Mouse (Mus musculus): ENCODE results near the gene Pbx3. TPM values are rescaled to one million over a fixed set of nuclear protein-coding genes. Genes with fewer than 3 reads are reported as not detected.
A peak's percentile ranks its signal among the peaks of the same experiment; 100 is the strongest.

Gene Pbx3
- 10.8 and 12.1 TPM in 2 replicates for polyA plus RNA-seq (2015; fragmentation: Nextera tagmentation; extraction: Ambion mirVana)

GRCm38 (mm10) chr2:34372305-34373301 is at the start of gene Pbx3:
Pbx3 (minus strand) TSS chr2:34373142.
- Histone ChIP-seq H3K4me3 (ENCODE audit: low read depth, low read length) (peak within 1 kb of the TSS; percentile 87), H3K9ac (ENCODE audit: low read depth, low read length) (peak within 1 kb of the TSS; percentile 84), H3K27ac (ENCODE audit: low read depth, low read length) (peak within 1 kb of the TSS; percentile 95), H3K4me2 (replicated peaks; ENCODE audit: low read depth) (peak within 1 kb of the TSS; percentile 95), H3K9me3 (ENCODE audit: control insufficient read depth) (no peaks in the 10 kb centered on the region), H3K4me1 (replicated peaks; ENCODE audit: control insufficient read depth, insufficient read depth, low read length) (no peaks in the 10 kb centered on the region), H3K36me3 (ENCODE audit: control insufficient read depth, insufficient read depth) (no peaks in the 10 kb centered on the region), H3K27me3 (replicated peaks; ENCODE audit: control insufficient read depth, insufficient read depth, low read length) (no peaks in the 10 kb centered on the region)
- ATAC-seq, result peak; percentile 91
- WGBS, result under 1% methylated on average over 70 of the region's 102 CpGs
- no peak for TF ChIP-seq CTCF (IDR thresholded peaks at IDR 0.05; ENCODE audit: low read depth)

- ATAC-seq, result 0 out of 2 replicates have a peak, but pooled peaks have one; percentile 28
- Histone ChIP-seq H3K27ac (ENCODE audit: low read depth, low read length) (peak overlapping the region; percentile 66; the same call in 1 of the 2 replicates), H3K27me3 (replicated peaks; ENCODE audit: control insufficient read depth, insufficient read depth, low read length) (no peaks in the 10 kb centered on the region), H3K36me3 (ENCODE audit: control insufficient read depth, insufficient read depth) (no peaks in the 10 kb centered on the region; the same call in 1 of the 2 replicates), H3K4me3 (ENCODE audit: low read depth, low read length) (no peak overlapping the region), H3K4me2 (replicated peaks; ENCODE audit: low read depth) (no peak overlapping the region), H3K9ac (ENCODE audit: low read depth, low read length) (no peak overlapping the region), H3K9me3 (ENCODE audit: control insufficient read depth) (no peaks in the 10 kb centered on the region), H3K4me1 (replicated peaks; ENCODE audit: control insufficient read depth, insufficient read depth, low read length) (no peaks in the 10 kb centered on the region)
- WGBS, result 36% methylated on average over 1 of the region's 1 CpGs
- TF ChIP-seq CTCF (IDR thresholded peaks at IDR 0.05; ENCODE audit: low read depth), result no peak
Measured at GRCm38 (mm10) chr2:34420256-34420655, 47.3 kb upstream of the Pbx3 start.

- 74% methylated on average over 5 of the region's 5 CpGs for WGBS
- Histone ChIP-seq H3K9me3 (ENCODE audit: control insufficient read depth) (no peaks in the 10 kb centered on the region), H3K4me3 (ENCODE audit: low read depth, low read length) (no peak overlapping the region)
Measured at GRCm38 (mm10) chr2:34409741-34410340, 36.9 kb upstream of the Pbx3 start.

GRCm38 (mm10) chr2:34408341-34408740 is 35.4 kb upstream of the Pbx3 start:
- H3K4me2 ChIP-seq (replicated peaks; ENCODE audit: low read depth), result no peak overlapping the region
- no peak for TF ChIP-seq CTCF (IDR thresholded peaks at IDR 0.05; ENCODE audit: low read depth)
- WGBS, result 92% methylated on average over 10 of the region's 10 CpGs

More at GRCm38 (mm10) chr2:34409741-34410340, 36.9 kb upstream of the Pbx3 start:
- Histone ChIP-seq H3K27me3 (replicated peaks; ENCODE audit: control insufficient read depth, insufficient read depth, low read length) (no peaks in the 10 kb centered on the region), H3K27ac (ENCODE audit: low read depth, low read length) (no peak overlapping the region), H3K36me3 (ENCODE audit: control insufficient read depth, insufficient read depth) (no peaks in the 10 kb centered on the region), H3K4me1 (replicated peaks; ENCODE audit: control insufficient read depth, insufficient read depth, low read length) (no peaks in the 10 kb centered on the region), H3K4me2 (replicated peaks; ENCODE audit: low read depth) (no peak overlapping the region), H3K9ac (ENCODE audit: low read depth, low read length) (no peak overlapping the region)
- ATAC-seq, result no peak
- TF ChIP-seq CTCF (IDR thresholded peaks at IDR 0.05; ENCODE audit: low read depth), result no peak

GRCm38 (mm10) chr2:34407596-34407995 is 34.7 kb upstream of the Pbx3 start:
- Histone ChIP-seq H3K4me1 (replicated peaks; ENCODE audit: control insufficient read depth, insufficient read depth, low read length) (no peaks in the 10 kb centered on the region), H3K27ac (ENCODE audit: low read depth, low read length) (peak overlapping the region; percentile 96; the same call in 1 of the 2 replicates), H3K9me3 (ENCODE audit: control insufficient read depth) (no peaks in the 10 kb centered on the region), H3K4me2 (replicated peaks; ENCODE audit: low read depth) (peak overlapping the region; percentile 72), H3K27me3 (replicated peaks; ENCODE audit: control insufficient read depth, insufficient read depth, low read length) (no peaks in the 10 kb centered on the region), H3K4me3 (ENCODE audit: low read depth, low read length) (peak overlapping the region; percentile 87), H3K36me3 (ENCODE audit: control insufficient read depth, insufficient read depth) (no peaks in the 10 kb centered on the region), H3K9ac (ENCODE audit: low read depth, low read length) (peak overlapping the region; percentile 82)
- WGBS, result 34% methylated on average over 7 of the region's 7 CpGs
- no peak for ATAC-seq
- no peak for TF ChIP-seq CTCF (IDR thresholded peaks at IDR 0.05; ENCODE audit: low read depth)

More at GRCm38 (mm10) chr2:34408341-34408740, 35.4 kb upstream of the Pbx3 start:
- H3K4me3 ChIP-seq (ENCODE audit: low read depth, low read length), result no peak overlapping the region
- no peaks in the 10 kb centered on the region for H3K4me1 ChIP-seq (replicated peaks; ENCODE audit: control insufficient read depth, insufficient read depth, low read length)
- no peaks in the 10 kb centered on the region for H3K36me3 ChIP-seq (ENCODE audit: control insufficient read depth, insufficient read depth)
- no peak overlapping the region for H3K9ac ChIP-seq (ENCODE audit: low read depth, low read length)
- no peak overlapping the region for H3K27ac ChIP-seq (ENCODE audit: low read depth, low read length)
- no peaks in the 10 kb centered on the region for H3K9me3 ChIP-seq (ENCODE audit: control insufficient read depth)
- no peak for ATAC-seq
- no peaks in the 10 kb centered on the region for H3K27me3 ChIP-seq (replicated peaks; ENCODE audit: control insufficient read depth, insufficient read depth, low read length)

All from intestine, postnatal 0 days (tissue).